In the genomic region with DNA sequence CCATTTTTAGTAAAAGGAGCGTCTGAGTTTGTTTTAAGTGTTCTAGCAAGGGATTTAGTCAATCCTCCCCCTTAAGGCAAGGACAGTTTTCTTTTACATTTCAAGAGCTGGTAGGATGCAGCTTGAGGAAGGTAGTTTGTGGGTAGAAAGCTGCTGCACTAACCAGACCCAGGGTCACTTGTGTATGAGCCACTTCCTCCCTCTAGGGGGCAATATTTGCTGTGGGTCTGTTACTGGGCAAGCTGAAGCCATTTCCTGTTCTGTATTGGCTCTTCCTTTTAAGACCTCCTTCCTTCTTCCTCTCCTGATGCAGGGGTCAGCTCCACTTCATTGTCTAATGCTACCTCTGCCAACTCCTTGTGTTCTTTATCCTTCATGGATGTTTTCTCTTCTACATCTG, we compare ENCODE assay signal across 12 mouse cellular contexts.
DNase-seq lines count a peak whose midpoint lies in the region; ATAC-seq and TF ChIP-seq lines count a peak whose summit lies in the region.
"Had no signal": no experiment of that assay in that cellular context is flagged by ENCODE, and none has a peak within 500 bp of the region (broad histone marks: within the 10 kb centered on the region; RNA-seq: fewer than 3 reads in every experiment).

No protein-coding gene starts in this region.

- no peak for ATAC-seq in heart, embryonic 11.5 days (replicated peaks; ENCODE audit: insufficient number of reproducible peaks, low FRiP score, low TSS enrichment)
- no peak for ATAC-seq in Patski
- ATAC-seq in megakaryocyte, adult 5-6 weeks (ENCODE audit: poor library complexity, severe bottlenecking) = peak; percentile 71
- ATAC-seq in midbrain, postnatal 0 days (ENCODE audit: low FRiP score) = no peak
- ATAC-seq: forebrain, embryonic 15.5 days had no signal

- in situ Hi-C loops in Patski (cut with MboI; ENCODE audit: low pct_unique_long_range_greater_than_20kb) = no loop called here

- no peak for TF ChIP-seq POLR2A in heart, adult 2 months (IDR thresholded peaks at IDR 0.05; ENCODE audit: insufficient read depth, low read depth, low read length)

- TF ChIP-seq CTCF in heart, adult 2 months (IDR thresholded peaks at IDR 0.05) = peak; percentile 47
- TF ChIP-seq CTCF in Patski (IDR thresholded peaks at IDR 0.05) = peak; percentile 68
- no peak for TF ChIP-seq CTCF in midbrain, postnatal 0 days (IDR thresholded peaks at IDR 0.05)

- no peaks in the 10 kb centered on the region for H3K79me2 ChIP-seq in heart, adult 2 months (replicated peaks; ENCODE audit: control insufficient read depth, insufficient read depth, low read length)

- no peak for TF ChIP-seq EP300 in heart, adult 2 months (IDR thresholded peaks at IDR 0.05; ENCODE audit: insufficient read depth, low read depth, low read length)

- no peaks in the 10 kb centered on the region for H3K9me3 ChIP-seq in heart, embryonic 11.5 days (replicated peaks; ENCODE audit: control insufficient read depth, low read length)
- H3K9me3 ChIP-seq in midbrain, postnatal 0 days (ENCODE audit: low read length) = no peaks in the 10 kb centered on the region
- H3K9me3 ChIP-seq: forebrain, embryonic 15.5 days; lung, embryonic 15.5 days had no signal

- H3K27me3 ChIP-seq in heart, adult 2 months (ENCODE audit: control insufficient read depth, insufficient read depth, low read length) = no peaks in the 10 kb centered on the region
- no peaks in the 10 kb centered on the region for H3K27me3 ChIP-seq in heart, embryonic 11.5 days (ENCODE audit: control insufficient read depth, insufficient read depth, low read length)
- H3K27me3 ChIP-seq in Patski = no peaks in the 10 kb centered on the region
- H3K27me3 ChIP-seq in midbrain, postnatal 0 days (ENCODE audit: insufficient read depth, low read length) = no peaks in the 10 kb centered on the region
- H3K27me3 ChIP-seq: forebrain, embryonic 15.5 days; lung, embryonic 15.5 days had no signal

- H3K36me3 ChIP-seq in heart, adult 2 months (ENCODE audit: control insufficient read depth, insufficient read depth, low read length) = no peaks in the 10 kb centered on the region
- H3K36me3 ChIP-seq in heart, embryonic 11.5 days (ENCODE audit: control insufficient read depth, insufficient read depth, low read length) = no peaks in the 10 kb centered on the region
- H3K36me3 ChIP-seq in midbrain, postnatal 0 days (ENCODE audit: insufficient read depth, low read length) = no peaks in the 10 kb centered on the region
- H3K36me3 ChIP-seq: forebrain, embryonic 15.5 days; lung, embryonic 15.5 days had no signal

- H3K4me3 ChIP-seq in heart, adult 2 months = no peak overlapping the region
- no peak overlapping the region for H3K4me3 ChIP-seq in heart, embryonic 11.5 days (ENCODE audit: low read depth, low read length)
- no peak overlapping the region for H3K4me3 ChIP-seq in midbrain, postnatal 0 days (ENCODE audit: low read depth, low read length)
- H3K4me3 ChIP-seq: forebrain, embryonic 15.5 days; lung, embryonic 15.5 days had no signal

- CTCF ChIA-PET in Patski (lab: Charles Lee) = interaction anchor here (0.7 to 6.4 kb wide), 4 partner anchors 9 to 364 kb away, joined by 3 to 26 read pairs (median 6); no protein-coding TSS in a partner anchor

- intact Hi-C loops in heart, adult 2 months (cut with DNase I) = no loop called here
- intact Hi-C loops in heart, postnatal 25 days (cut with DNase I) = no loop called here

- no peaks in the 10 kb centered on the region for H3K4me1 ChIP-seq in heart, adult 2 months (ENCODE audit: control insufficient read depth, insufficient read depth, low read length)
- H3K4me1 ChIP-seq in heart, embryonic 11.5 days (ENCODE audit: control insufficient read depth, insufficient read depth, low read length) = no peaks in the 10 kb centered on the region
- H3K4me1 ChIP-seq in midbrain, postnatal 0 days (ENCODE audit: insufficient read depth, low read length) = no peaks in the 10 kb centered on the region
- H3K4me1 ChIP-seq: forebrain, embryonic 15.5 days had no signal

- 57% methylated on average over 1 of the region's 1 CpGs for whole genome bisulfite sequencing in heart, adult 2 months
- 76% methylated on average over 1 of the region's 1 CpGs for WGBS in heart, embryonic 11.5 days (ENCODE audit: insufficient replicate concordance)
- WGBS in midbrain, postnatal 0 days = 74% methylated on average over 1 of the region's 1 CpGs

- H3K4me2 ChIP-seq in heart, embryonic 11.5 days = no peak overlapping the region
- H3K4me2 ChIP-seq in midbrain, postnatal 0 days (ENCODE audit: low read depth, low read length, poor library complexity, severe bottlenecking) = no peak overlapping the region
- H3K4me2 ChIP-seq: forebrain, embryonic 15.5 days; lung, embryonic 15.5 days had no signal

- no peak overlapping the region for H3K27ac ChIP-seq in heart, adult 2 months
- no peak overlapping the region for H3K27ac ChIP-seq in heart, embryonic 11.5 days (ENCODE audit: low read depth, low read length)
- no peak overlapping the region for H3K27ac ChIP-seq in midbrain, postnatal 0 days (ENCODE audit: low read depth, low read length)
- H3K27ac ChIP-seq: forebrain, embryonic 15.5 days; lung, embryonic 15.5 days had no signal

- no peak for DNase-seq in heart, adult 2 months
- peak; percentile 49 for DNase-seq in 3T3-L1 (ENCODE audit: low read depth, low spot score)
- DNase-seq in Patski (ENCODE audit: low read depth, low spot score) = no peak
- no peak for DNase-seq in midbrain, postnatal 0 days (ENCODE audit: low spot score)
- DNase-seq in c-Kit-positive CD71-positive TER-119-positive erythroid progenitor cells, embryonic 14.5 days (ENCODE audit: low spot score) = no peak
- DNase-seq in heart, postnatal 25 days (ENCODE audit: low spot score) = no peak
- DNase-seq: cerebellum, postnatal 36 days; heart, postnatal 14 days had no signal

- no peak overlapping the region for H3K9ac ChIP-seq in heart, adult 2 months (ENCODE audit: low read depth, low read length)
- H3K9ac ChIP-seq in heart, embryonic 11.5 days (ENCODE audit: low read depth, low read length) = no peak overlapping the region
- H3K9ac ChIP-seq in midbrain, postnatal 0 days (replicated peaks; ENCODE audit: low read length, poor library complexity, severe bottlenecking) = no peak overlapping the region
- H3K9ac ChIP-seq: forebrain, embryonic 15.5 days; lung, embryonic 15.5 days had no signal

- POLR2A ChIA-PET in Patski (lab: Charles Lee) = no interaction called here
